Mouse (Mus musculus) kidney, postnatal 0 days (tissue): ENCODE measurements around the gene Insyn1. TPM values are rescaled to one million over a fixed set of nuclear protein-coding genes. Genes with fewer than 3 reads are reported as not detected.

Experiments used
- ATAC-seq: fragments of 200-750 bp; cut with Nextera tagmentation; replicated peaks from 2 replicates; pipeline ENCODE4 v1.8.0; 2017; ENCODE audit warnings: low read depth, moderate number of reproducible peaks, moderate TSS enrichment, moderate library complexity; ENCODE audit not compliant: low FRiP score
- DNase-seq: peaks from one replicate; pipeline ENCODE4 v3.0.0-alpha.2; 2016; ENCODE audit warnings: low spot score
- H3K27ac ChIP-seq: fragments of 300-500 bp; sonication (generic); 2 replicates; pipeline ENCODE4 v1.5.1; 2014; ENCODE audit warnings: mild to moderate bottlenecking
- H3K27me3 ChIP-seq: fragments of 300-500 bp; sonication (generic); 2 replicates; pipeline ENCODE4 v1.6.1; 2014; ENCODE audit warnings: low read length, mixed read lengths; ENCODE audit not compliant: insufficient read depth
- H3K36me3 ChIP-seq: fragments of 300-500 bp; sonication (generic); 2 replicates; pipeline ENCODE4 v1.6.1; 2014; ENCODE audit warnings: low read length, mixed read lengths; ENCODE audit not compliant: insufficient read depth
- H3K4me1 ChIP-seq: fragments of 300-500 bp; sonication (generic); replicated peaks from 2 replicates; pipeline ENCODE4 v1.6.1; 2014; ENCODE audit warnings: antibody characterized with exemption, low read length, mixed read lengths; ENCODE audit not compliant: insufficient read depth
- H3K4me2 ChIP-seq: fragments of 300-500 bp; sonication (generic); 2 replicates; pipeline ENCODE4 v1.6.1; 2014; ENCODE audit warnings: mild to moderate bottlenecking, low read length, moderate library complexity, mixed read lengths
- H3K4me3 ChIP-seq: fragments of 300-500 bp; sonication (generic); replicated peaks from 2 replicates; pipeline ENCODE4 v1.5.1; 2014; ENCODE audit warnings: low read depth, low read length
- H3K9ac ChIP-seq: fragments of 300-500 bp; sonication (generic); 2 replicates; pipeline ENCODE4 v1.6.1; 2014; ENCODE audit warnings: low read depth, low read length
- H3K9me3 ChIP-seq: fragments of 300-500 bp; sonication (generic); replicated peaks from 2 replicates; pipeline ENCODE4 v1.6.1; 2016; ENCODE audit warnings: low read length, inconsistent platforms, mixed read lengths
- CTCF ChIP-seq: IDR thresholded peaks from 2 replicates; pipeline ENCODE4 v1.5.1; 2016; ENCODE audit warnings: antibody characterized with exemption, low read depth, mild to moderate bottlenecking, moderate library complexity
- WGBS: fragments of 180-500 bp; shearing (Covaris S2); extraction: QIAGEN DNeasy Blood & Tissue Kit; methylation state at CpG from one replicate; pipeline ENCODE4 v1.1.7; 2014; 5-methylcytosine and 5-hydroxymethylcytosine counted together
- polyA plus RNA-seq: library from polyadenylated mRNA; unstranded; fragments of >200 nt; fragmentation: Nextera tagmentation; extraction: Ambion mirVana; gene quantifications from 2 replicates; pipeline ENCODE4 v1.2.1, GENCODE M21; 2015

Insyn1 gene
- polyA plus RNA-seq, 1 experiment from 2014 or later, result 1.4 TPM

DNA sequence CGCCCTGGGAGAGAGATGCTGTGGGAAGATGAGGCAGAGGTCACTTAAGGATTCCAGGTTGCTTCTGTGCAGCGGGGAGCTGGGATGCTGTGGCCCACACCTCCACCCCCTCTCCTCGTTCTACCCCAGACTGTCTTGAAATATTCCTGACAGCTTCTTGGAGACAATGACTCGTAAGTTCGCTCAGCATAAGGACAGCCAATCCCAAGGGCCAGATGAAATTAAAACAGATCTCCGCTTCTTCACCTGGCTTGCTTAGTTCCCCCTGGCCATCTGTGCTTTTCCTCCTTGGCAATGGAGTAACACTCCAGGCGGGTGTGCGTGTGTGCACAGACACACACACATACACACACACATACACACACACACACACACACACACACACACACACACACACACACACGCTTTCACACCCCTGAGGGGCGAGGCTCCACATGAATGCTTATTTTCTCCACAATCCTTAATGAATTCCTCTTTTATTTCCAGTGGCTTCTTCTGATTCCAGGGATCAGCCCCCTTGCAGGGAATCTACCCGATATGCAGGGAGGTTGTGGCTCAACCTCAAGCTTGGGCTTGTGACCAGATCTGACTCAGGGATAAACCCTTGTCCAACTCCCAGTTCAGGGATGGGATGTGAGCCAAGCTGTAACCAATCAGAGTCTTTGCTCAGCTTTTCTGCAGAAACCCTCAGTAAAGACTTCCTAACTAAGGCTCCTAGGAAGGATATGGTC lies 58.4 kb downstream of the Insyn1 start:
- ATAC-seq, result no peak

DNA sequence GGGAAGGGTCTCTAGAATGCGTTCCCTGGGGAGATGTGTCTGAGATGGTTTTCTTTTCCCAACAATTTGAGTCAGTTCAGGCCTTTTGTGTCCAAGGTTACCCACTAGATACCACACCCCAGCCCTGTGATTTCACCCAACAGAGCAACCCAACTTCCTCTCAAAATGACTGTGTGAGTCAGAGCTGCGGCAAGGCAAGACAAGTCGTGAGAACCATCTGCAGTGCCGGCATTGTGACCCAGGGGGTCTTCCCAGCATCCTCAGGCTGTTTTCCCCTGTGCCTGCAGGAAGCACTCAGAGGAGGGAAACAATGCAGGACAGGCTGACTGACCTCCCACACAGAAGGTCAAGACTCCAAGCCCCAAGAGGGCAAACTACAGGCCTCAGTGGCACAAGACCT lies 60.5 kb downstream of the Insyn1 start:
- no peak overlapping the region for H3K9ac ChIP-seq
- ATAC-seq (no peak), DNase-seq (no peak)
- 53% methylated on average over 4 of the region's 4 CpGs for WGBS
- no peaks in the 10 kb centered on the region for H3K9me3 ChIP-seq
- H3K4me1 ChIP-seq, result no peaks in the 10 kb centered on the region; the same call in 1 of the 2 replicates
- no peak overlapping the region for H3K4me2 ChIP-seq
- no peak overlapping the region for H3K27ac ChIP-seq
- H3K36me3 ChIP-seq, result no peaks in the 10 kb centered on the region
- H3K27me3 ChIP-seq, result no peaks in the 10 kb centered on the region
- no peak overlapping the region for H3K4me3 ChIP-seq
- no peak for TF ChIP-seq CTCF

More for the DNA sequence above, 58.4 kb downstream of the Insyn1 start:
- no peak overlapping the region for H3K4me3 ChIP-seq
- no peak overlapping the region for H3K9ac ChIP-seq
- WGBS, result 82% methylated on average over 11 of the region's 11 CpGs
- no peak overlapping the region for H3K4me2 ChIP-seq
- peak; percentile 19 for DNase-seq
- H3K27me3 ChIP-seq, result no peaks in the 10 kb centered on the region
- TF ChIP-seq CTCF, result no peak
- no peak overlapping the region for H3K27ac ChIP-seq
- H3K36me3 ChIP-seq, result no peaks in the 10 kb centered on the region
- no peaks in the 10 kb centered on the region for H3K9me3 ChIP-seq
- no peaks in the 10 kb centered on the region; the same call in 1 of the 2 replicates for H3K4me1 ChIP-seq

Other genes with a start within 250 kb of the Insyn1 start
- gene Pml, start 238.8 kb upstream of the Insyn1 start, polyA plus RNA-seq, result 14.3 and 15.2 TPM in 2 replicates
- gene Stoml1, start 235.4 kb upstream of the Insyn1 start, polyA plus RNA-seq, result 36.6 and 37.6 TPM in 2 replicates
- gene Loxl1, start 175.4 kb upstream of the Insyn1 start, polyA plus RNA-seq, result 60.9 and 62.2 TPM in 2 replicates
- not detected in 2 replicates for gene Tbc1d21, start 118.1 kb upstream of the Insyn1 start, polyA plus RNA-seq
- 23.9 and 27.9 TPM in 2 replicates for gene Cd276, start 66.8 kb downstream of the Insyn1 start, polyA plus RNA-seq
- 168 and 169 TPM in 2 replicates for gene Nptn, start 93.6 kb downstream of the Insyn1 start, polyA plus RNA-seq